Mouse (Mus musculus) forebrain, embryonic 15.5 days (tissue): ENCODE results near the gene AI481877. TPM values are rescaled to one million over a fixed set of nuclear protein-coding genes. Genes with fewer than 3 reads are reported as not detected.

Experiments
- ATAC-seq: fragments of 200-750 bp; cut with Nextera tagmentation; replicated peaks from 2 replicates; pipeline ENCODE4 v1.8.0; 2017; ENCODE audit warnings: mild to moderate bottlenecking, moderate TSS enrichment, moderate library complexity
- H3K27ac ChIP-seq: fragments of 300-500 bp; sonication (generic); replicated peaks from 2 replicates; pipeline ENCODE4 v1.5.1; 2015; ENCODE audit warnings: mild to moderate bottlenecking, inconsistent platforms
- H3K27me3 ChIP-seq: fragments of 300-500 bp; sonication (generic); 2 replicates; pipeline ENCODE4 v1.6.1; 2015; ENCODE audit warnings: inconsistent platforms
- H3K36me3 ChIP-seq: fragments of 300-500 bp; sonication (generic); 2 replicates; pipeline ENCODE4 v1.6.1; 2015; ENCODE audit warnings: mild to moderate bottlenecking, inconsistent platforms
- H3K4me1 ChIP-seq: fragments of 300-500 bp; sonication (generic); 2 replicates; pipeline ENCODE4 v1.6.1; 2015; ENCODE audit warnings: inconsistent platforms
- H3K4me2 ChIP-seq: fragments of 300-500 bp; sonication (generic); replicated peaks from 2 replicates; pipeline ENCODE4 v1.6.1; 2015; ENCODE audit warnings: mild to moderate bottlenecking, inconsistent platforms
- H3K4me3 ChIP-seq: fragments of 300-500 bp; sonication (generic); 2 replicates; pipeline ENCODE4 v1.5.1; 2015; ENCODE audit warnings: mild to moderate bottlenecking, inconsistent platforms
- H3K9ac ChIP-seq: fragments of 300-500 bp; sonication (generic); replicated peaks from 2 replicates; pipeline ENCODE4 v1.6.1; 2015; ENCODE audit warnings: mild to moderate bottlenecking, inconsistent platforms
- H3K9me3 ChIP-seq: fragments of 300-500 bp; sonication (generic); 2 replicates; pipeline ENCODE4 v1.6.1; 2016; ENCODE audit warnings: inconsistent platforms
- WGBS: fragments of 180-500 bp; shearing (Covaris S2); methylation state at CpG from one replicate; pipeline ENCODE4 v1.1.7; 2015; ENCODE audit warnings: mixed read lengths; 5-methylcytosine and 5-hydroxymethylcytosine counted together
- polyA plus RNA-seq: library from polyadenylated mRNA; unstranded; fragments of >200 nt; fragmentation: Nextera tagmentation; extraction: Ambion mirVana; gene quantifications from 2 replicates; pipeline ENCODE4 v1.2.1, GENCODE M21; 2015

AI481877 gene
- polyA plus RNA-seq, 1 experiment from 2014 or later: not detected

DNA sequence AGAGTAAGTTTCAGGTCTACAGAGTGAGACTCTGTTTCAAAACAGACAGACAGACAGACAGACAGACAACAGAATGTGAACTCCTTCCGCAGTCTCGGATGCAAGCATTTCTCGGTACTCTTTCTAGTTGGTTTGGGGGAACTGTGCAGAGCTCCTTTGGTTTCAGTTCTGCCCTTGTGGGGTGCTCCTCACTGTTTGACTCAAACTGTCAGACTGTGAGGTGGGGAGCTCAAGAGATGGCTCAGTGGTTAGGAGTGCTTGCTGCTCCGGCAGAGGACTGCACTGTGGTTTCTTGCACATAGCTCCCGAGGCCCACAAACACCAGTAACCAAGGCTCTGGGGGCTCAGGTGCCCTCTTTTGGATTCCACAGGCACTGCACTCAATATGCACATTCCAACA, 95.7 kb downstream of the AI481877 start:
- ATAC-seq: no peak
- H3K9ac ChIP-seq: no peak overlapping the region
- no peak overlapping the region for H3K27ac ChIP-seq
- no peak overlapping the region for H3K4me3 ChIP-seq
- peaks cover 19% of the 10 kb centered on the region for H3K36me3 ChIP-seq
- no peaks in the 10 kb centered on the region for H3K4me1 ChIP-seq
- no peaks in the 10 kb centered on the region for H3K27me3 ChIP-seq
- no peaks in the 10 kb centered on the region for H3K9me3 ChIP-seq
- WGBS: 97% methylated on average over 5 of the region's 5 CpGs
- H3K4me2 ChIP-seq: no peak overlapping the region

DNA sequence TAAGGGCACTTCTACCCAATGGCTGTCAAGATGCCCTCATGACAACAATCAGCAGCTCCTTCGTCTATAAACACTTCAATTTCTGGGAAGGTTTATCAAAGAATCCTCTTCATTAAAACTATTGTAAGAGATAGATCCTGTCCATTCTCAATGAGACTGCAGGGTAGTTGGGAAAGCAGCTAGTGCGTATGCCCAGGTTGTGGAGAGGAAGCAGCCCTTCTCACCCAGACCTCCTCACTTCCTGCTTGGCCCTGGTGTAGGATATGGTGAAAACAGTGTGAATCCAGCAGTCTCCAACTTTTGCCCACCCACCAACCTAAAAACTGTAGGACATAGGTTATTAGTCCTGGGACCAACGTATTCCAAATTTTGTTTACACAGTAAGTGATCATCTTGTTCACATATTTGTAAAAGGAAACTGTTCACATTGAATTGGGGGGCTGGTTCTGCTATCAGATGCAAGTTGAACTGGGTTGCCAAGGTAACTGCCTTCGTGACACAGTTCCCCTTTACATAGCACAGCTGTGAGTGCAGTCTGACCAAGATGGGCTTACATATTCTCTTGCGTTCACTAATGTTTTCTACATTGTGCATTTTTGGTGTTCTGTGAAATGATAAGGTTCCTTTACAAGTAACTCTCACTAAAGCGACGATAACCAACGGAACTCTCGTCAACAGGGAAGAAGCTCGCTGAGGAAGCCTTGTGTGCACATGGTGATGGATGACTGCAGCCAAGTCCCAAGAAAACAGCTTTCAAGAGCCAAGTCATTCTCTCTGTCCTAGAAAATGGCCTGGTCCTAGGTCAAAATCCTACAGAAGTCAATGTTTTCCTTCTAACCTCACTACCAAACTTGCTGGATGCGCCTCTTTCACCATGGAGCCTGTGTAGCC, 98.1 kb downstream of the AI481877 start:
- Histone ChIP-seq H3K4me3 (no peak overlapping the region), H3K9ac (no peak overlapping the region), H3K36me3 (peaks cover 19% of the 10 kb centered on the region), H3K9me3 (no peaks in the 10 kb centered on the region), H3K27ac (no peak overlapping the region), H3K4me1 (peaks cover 11% of the 10 kb centered on the region), H3K4me2 (no peak overlapping the region), H3K27me3 (no peaks in the 10 kb centered on the region)
- 92% methylated on average over 11 of the region's 11 CpGs for WGBS
- no peak for ATAC-seq

DNA sequence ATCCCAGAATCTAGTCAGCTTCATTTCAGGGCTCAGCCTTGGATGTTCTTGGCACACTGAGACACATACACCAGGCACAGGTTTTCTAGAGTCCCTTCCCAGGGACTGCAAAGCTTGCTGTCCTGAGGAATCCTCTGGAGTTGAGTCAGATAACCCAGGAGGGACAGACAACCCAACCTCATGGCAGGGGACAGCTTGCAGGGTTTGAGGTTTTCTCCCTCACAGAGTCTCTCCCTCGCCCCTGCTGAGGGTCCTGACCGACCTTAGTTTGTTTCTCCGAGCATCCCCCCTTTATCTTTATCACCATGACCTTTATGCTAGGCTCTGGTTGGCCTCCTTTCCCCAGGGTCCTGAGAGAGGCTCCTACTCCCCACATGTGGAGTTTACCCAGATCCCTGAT, 101.3 kb downstream of the AI481877 start:
- Histone ChIP-seq H3K4me1 (peaks cover 18% of the 10 kb centered on the region), H3K9me3 (no peaks in the 10 kb centered on the region), H3K27ac (no peak overlapping the region), H3K36me3 (peaks cover 15% of the 10 kb centered on the region), H3K4me2 (no peak overlapping the region), H3K4me3 (no peak overlapping the region), H3K27me3 (no peaks in the 10 kb centered on the region), H3K9ac (no peak overlapping the region)
- ATAC-seq: no peak
- WGBS: 86% methylated on average over 3 of the region's 3 CpGs

- Histone ChIP-seq H3K27ac (no peak overlapping the region), H3K36me3 (peaks cover 15% of the 10 kb centered on the region), H3K27me3 (no peaks in the 10 kb centered on the region), H3K4me1 (peaks cover 18% of the 10 kb centered on the region), H3K4me3 (peak overlapping the region; percentile 4; the same call in 1 of the 2 replicates), H3K9me3 (no peaks in the 10 kb centered on the region), H3K4me2 (peak overlapping the region; percentile 55), H3K9ac (no peak overlapping the region)
- 52% methylated on average over 13 of the region's 13 CpGs for WGBS
- no peak for ATAC-seq
These were observed 102.2 kb downstream of the AI481877 start for GRCm38 (mm10) chr4:59036490-59037127.

GRCm38 (mm10) chr4:59035786-59036350, 102.9 kb downstream of the AI481877 start:
- Histone ChIP-seq H3K4me1 (peaks cover 18% of the 10 kb centered on the region), H3K36me3 (peaks cover 13% of the 10 kb centered on the region), H3K27ac (peak overlapping the region; percentile 95), H3K27me3 (no peaks in the 10 kb centered on the region), H3K4me2 (peak overlapping the region; percentile 55), H3K4me3 (peak overlapping the region; percentile 89), H3K9ac (peak overlapping the region; percentile 94), H3K9me3 (no peaks in the 10 kb centered on the region)
- WGBS: 55% methylated on average over 18 of the region's 18 CpGs
- ATAC-seq: peak; percentile 44

GRCm38 (mm10) chr4:59034918-59035785, 103.6 kb downstream of the AI481877 start, which contains the start of gene Gng10:
Gene Gng10 (plus strand): TSS chr4:59035088.
- Histone ChIP-seq H3K27ac (peak within 1 kb of the TSS; percentile 95), H3K9ac (peak within 1 kb of the TSS; percentile 94), H3K27me3 (no peaks in the 10 kb centered on the region), H3K4me3 (peak within 1 kb of the TSS; percentile 89), H3K4me1 (peaks cover 18% of the 10 kb centered on the region), H3K4me2 (peak within 1 kb of the TSS; percentile 55), H3K36me3 (peaks cover 6% of the 10 kb centered on the region), H3K9me3 (no peaks in the 10 kb centered on the region)
- WGBS: 9% methylated on average over 76 of the region's 76 CpGs
- ATAC-seq: peak; percentile 91

- Histone ChIP-seq H3K27me3 (no peaks in the 10 kb centered on the region), H3K4me3 (peak overlapping the region; percentile 89), H3K36me3 (no peaks in the 10 kb centered on the region), H3K27ac (peak overlapping the region; percentile 95), H3K9me3 (no peaks in the 10 kb centered on the region), H3K4me2 (peak overlapping the region; percentile 55), H3K9ac (peak overlapping the region; percentile 94), H3K4me1 (peaks cover 18% of the 10 kb centered on the region)
- peak; percentile 31; the same call in 1 of the 2 replicates for ATAC-seq
- 68% methylated on average over 10 of the region's 10 CpGs for WGBS
These were observed 104.4 kb downstream of the AI481877 start for GRCm38 (mm10) chr4:59034325-59034917.

DNA sequence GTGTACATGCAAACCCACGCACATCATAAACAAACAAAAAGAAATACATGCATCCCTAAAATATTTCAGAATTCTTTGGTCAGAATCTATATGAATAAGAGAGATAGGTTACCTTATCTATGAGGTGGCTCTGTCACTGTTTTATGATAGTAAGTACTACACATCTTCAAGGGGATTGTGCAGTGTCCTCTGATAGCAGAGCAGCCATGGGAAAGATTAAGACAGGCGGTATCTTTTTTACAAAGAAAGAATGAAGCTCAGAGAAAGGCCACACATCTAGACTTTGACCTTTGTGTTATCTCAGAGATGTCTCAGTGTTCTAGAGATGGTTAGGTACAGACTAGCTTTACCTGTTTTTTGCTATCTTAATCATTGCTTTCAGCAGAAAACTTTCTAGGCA, 121.9 kb downstream of the AI481877 start:
- H3K27ac ChIP-seq: no peak overlapping the region
- WGBS: 92% methylated on average over 2 of the region's 2 CpGs

GRCm38 (mm10) chr4:59015181-59015580, 123.6 kb downstream of the AI481877 start:
- H3K9ac ChIP-seq: no peak overlapping the region
- no peak for ATAC-seq

More for the DNA sequence above, 121.9 kb downstream of the AI481877 start:
- Histone ChIP-seq H3K9ac (no peak overlapping the region), H3K36me3 (peaks cover 9% of the 10 kb centered on the region), H3K4me1 (no peaks in the 10 kb centered on the region), H3K4me3 (no peak overlapping the region), H3K27me3 (no peaks in the 10 kb centered on the region), H3K4me2 (no peak overlapping the region), H3K9me3 (no peaks in the 10 kb centered on the region)
- ATAC-seq: no peak

DNA sequence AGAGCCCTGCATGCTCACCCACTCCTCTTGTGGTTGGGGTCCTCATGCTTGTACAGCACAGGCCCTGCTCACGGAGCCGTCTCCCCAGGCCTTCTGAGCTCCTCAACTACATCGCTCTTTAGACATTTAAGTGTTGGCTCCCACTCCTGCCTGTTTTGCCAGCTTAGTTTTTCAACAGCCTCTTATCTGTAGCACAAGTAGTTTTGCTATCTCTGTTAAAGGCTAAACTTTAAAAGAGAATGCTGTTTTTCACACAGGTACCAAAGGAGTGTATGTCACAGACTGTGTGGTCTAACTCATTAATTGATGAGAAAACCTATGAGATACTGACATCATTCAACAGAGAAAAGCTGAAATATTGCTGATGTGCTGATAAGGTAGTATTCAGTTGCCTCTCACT, 127.3 kb downstream of the AI481877 start:
- Histone ChIP-seq H3K9me3 (no peaks in the 10 kb centered on the region), H3K9ac (no peak overlapping the region), H3K36me3 (no peaks in the 10 kb centered on the region), H3K4me3 (no peak overlapping the region), H3K4me2 (no peak overlapping the region), H3K4me1 (no peaks in the 10 kb centered on the region), H3K27me3 (no peaks in the 10 kb centered on the region), H3K27ac (no peak overlapping the region)
- no peak for ATAC-seq
- 81% methylated on average over 3 of the region's 3 CpGs for WGBS

More at GRCm38 (mm10) chr4:59015181-59015580, 123.6 kb downstream of the AI481877 start:
- no peak overlapping the region for H3K4me2 ChIP-seq
- no peaks in the 10 kb centered on the region for H3K27me3 ChIP-seq
- no peaks in the 10 kb centered on the region for H3K4me1 ChIP-seq
- H3K4me3 ChIP-seq: no peak overlapping the region
- no peak overlapping the region for H3K27ac ChIP-seq
- WGBS: 89% methylated on average over 3 of the region's 3 CpGs
- no peaks in the 10 kb centered on the region for H3K9me3 ChIP-seq
- H3K36me3 ChIP-seq: no peaks in the 10 kb centered on the region

DNA sequence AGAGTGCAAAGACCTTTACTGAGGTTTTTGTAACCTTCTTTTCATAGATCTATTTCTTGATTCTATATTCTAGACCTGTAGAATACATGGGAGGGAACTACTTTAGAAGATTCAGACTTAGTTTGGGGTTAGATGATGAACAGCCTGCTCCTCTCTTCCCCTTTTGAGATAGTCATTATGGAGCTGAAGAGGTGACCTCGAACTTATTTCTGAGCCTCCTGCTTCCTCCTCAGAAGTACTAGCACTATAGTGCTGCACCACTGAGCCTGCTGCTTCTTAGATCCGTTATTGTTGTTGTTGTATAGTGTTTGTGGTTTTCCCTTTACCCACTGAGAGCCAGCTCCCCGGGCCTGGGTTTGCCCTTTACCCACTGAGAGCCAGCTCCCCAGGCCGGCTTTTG, 129.1 kb downstream of the AI481877 start:
- 67% methylated on average over 4 of the region's 4 CpGs for WGBS
- no peak for ATAC-seq
- Histone ChIP-seq H3K9ac (no peak overlapping the region), H3K36me3 (no peaks in the 10 kb centered on the region), H3K27me3 (no peaks in the 10 kb centered on the region), H3K9me3 (no peaks in the 10 kb centered on the region), H3K4me2 (no peak overlapping the region), H3K4me1 (peaks cover 2% of the 10 kb centered on the region; the same call in 1 of the 2 replicates), H3K27ac (no peak overlapping the region), H3K4me3 (no peak overlapping the region)
